Mouse (Mus musculus) midbrain, embryonic 11.5 days (tissue): ENCODE measurements around the gene Mnat1. TPM values are rescaled to one million over a fixed set of nuclear protein-coding genes. Genes with fewer than 3 reads are reported as not detected.
"Not testable (repeated sequence)": the region's sequence is repeated elsewhere in the genome, so short reads cannot be mapped to it uniquely, and the experiment has no call there.

Source experiments
- ATAC-seq: fragments of 200-750 bp; cut with Nextera tagmentation; 2 replicates; pipeline ENCODE4 v1.8.0; 2017; ENCODE audit warnings: moderate TSS enrichment, moderate library complexity; ENCODE audit not compliant: low FRiP score
- DNase-seq: peaks from one replicate; pipeline ENCODE4 v3.0.0; 2015; ENCODE audit warnings: low spot score; ENCODE audit errors: missing footprints
- H3K27ac ChIP-seq: fragments of 300-500 bp; sonication (generic); 2 replicates; pipeline ENCODE4 v1.5.1; 2014; ENCODE audit warnings: low read depth, low read length
- H3K27me3 ChIP-seq: fragments of 300-500 bp; sonication (generic); 2 replicates; pipeline ENCODE4 v1.6.1; 2014; ENCODE audit warnings: mild to moderate bottlenecking, low read length, moderate library complexity, mixed read lengths; ENCODE audit not compliant: control insufficient read depth, insufficient read depth
- H3K36me3 ChIP-seq: fragments of 300-500 bp; sonication (generic); 2 replicates; pipeline ENCODE4 v1.6.1; 2014; ENCODE audit warnings: mild to moderate bottlenecking, low read length, moderate library complexity, mixed read lengths; ENCODE audit not compliant: control insufficient read depth, insufficient read depth
- H3K4me1 ChIP-seq: fragments of 300-500 bp; sonication (generic); 2 replicates; pipeline ENCODE4 v1.6.1; 2014; ENCODE audit warnings: low read length; ENCODE audit not compliant: control insufficient read depth, insufficient read depth
- H3K4me2 ChIP-seq: fragments of 300-500 bp; sonication (generic); 2 replicates; pipeline ENCODE4 v1.6.1; 2014; ENCODE audit warnings: mild to moderate bottlenecking, moderate library complexity
- H3K4me3 ChIP-seq: fragments of 300-500 bp; sonication (generic); 2 replicates; pipeline ENCODE4 v1.5.1; 2014; ENCODE audit warnings: low read depth, low read length
- H3K9ac ChIP-seq: fragments of 300-500 bp; sonication (generic); 2 replicates; pipeline ENCODE4 v1.6.1; 2014; ENCODE audit warnings: low read length
- H3K9me3 ChIP-seq: fragments of 300-500 bp; sonication (generic); 2 replicates; pipeline ENCODE4 v1.6.1; 2016; ENCODE audit warnings: low read length; ENCODE audit not compliant: control insufficient read depth
- WGBS: fragments of 180-500 bp; shearing (Covaris S2); extraction: QIAGEN DNeasy Blood & Tissue Kit; methylation state at CpG from one replicate; pipeline ENCODE4 v1.1.7; 2014; 5-methylcytosine and 5-hydroxymethylcytosine counted together
- polyA plus RNA-seq: library from polyadenylated mRNA; unstranded; fragments of >200 nt; fragmentation: Nextera tagmentation; extraction: Ambion mirVana; gene quantifications from 2 replicates; pipeline ENCODE4 v1.2.1, GENCODE M21; 2014

The Mnat1 gene
- polyA plus RNA-seq, 1 experiment from 2014 or later, result 36.8 TPM

DNA sequence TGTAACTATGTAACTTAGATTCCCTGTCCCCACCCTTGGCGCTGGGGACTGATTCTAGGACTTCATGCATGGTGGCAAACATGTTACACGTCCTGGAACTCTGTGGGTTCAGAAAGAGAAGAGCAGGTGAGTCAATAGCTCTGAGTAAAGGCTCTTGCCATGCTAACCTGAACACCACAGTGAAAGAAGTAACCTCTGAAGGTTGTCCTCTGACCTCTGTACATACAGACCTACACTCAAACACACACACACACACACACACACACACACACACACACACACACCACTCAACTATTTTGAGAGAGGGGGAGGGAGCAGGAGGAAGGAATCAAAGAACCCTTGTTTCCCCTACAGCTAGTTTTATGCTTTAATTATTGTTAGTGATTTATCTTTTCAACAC is 29.3 kb upstream of the Mnat1 start:
- 85% methylated on average over 2 of the region's 2 CpGs for WGBS
- Histone ChIP-seq H3K4me2 (no peak overlapping the region), H3K4me3 (no peak overlapping the region), H3K4me1 (no peaks in the 10 kb centered on the region), H3K27ac (no peak overlapping the region), H3K36me3 (no peaks in the 10 kb centered on the region), H3K9me3 (no peaks in the 10 kb centered on the region), H3K9ac (no peak overlapping the region), H3K27me3 (no peaks in the 10 kb centered on the region)
- ATAC-seq (no peak), DNase-seq (no peak)

DNA sequence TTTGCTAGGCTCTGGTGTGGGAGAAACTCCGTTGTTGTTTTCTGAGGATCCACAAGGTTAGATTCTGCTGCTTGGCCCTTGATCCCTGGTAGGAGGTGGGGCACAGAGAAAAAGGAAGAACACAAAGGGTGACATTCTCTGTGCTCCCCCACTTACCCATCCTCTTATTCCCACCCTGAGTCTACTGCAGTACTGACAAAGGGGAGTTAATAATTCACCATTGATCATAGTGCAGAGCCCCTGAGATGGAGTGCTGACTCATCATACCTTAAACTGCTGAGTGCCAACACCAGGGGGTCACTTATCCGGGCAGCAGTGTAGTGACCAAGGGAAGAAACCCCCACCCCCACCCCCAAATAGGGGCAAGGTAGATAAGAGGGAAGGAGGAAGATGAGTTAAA is 28.9 kb upstream of the Mnat1 start:
- 42% methylated on average over 2 of the region's 2 CpGs for WGBS

GRCm38 (mm10) chr12:73096177-73096576 is 27.3 kb upstream of the Mnat1 start:
- not testable (repeated sequence) for H3K4me1 ChIP-seq
- WGBS, result 94% methylated on average over 5 of the region's 5 CpGs

More for the DNA sequence above, 28.9 kb upstream of the Mnat1 start:
- Histone ChIP-seq H3K9me3 (no peaks in the 10 kb centered on the region), H3K4me3 (no peak overlapping the region), H3K4me1 (no peaks in the 10 kb centered on the region), H3K36me3 (no peaks in the 10 kb centered on the region), H3K27me3 (no peaks in the 10 kb centered on the region), H3K4me2 (no peak overlapping the region), H3K27ac (no peak overlapping the region), H3K9ac (no peak overlapping the region)
- ATAC-seq (no peak), DNase-seq (no peak)

GRCm38 (mm10) chr12:73098593-73098992 is 24.9 kb upstream of the Mnat1 start:
- WGBS, result 91% methylated on average over 4 of the region's 4 CpGs

More at GRCm38 (mm10) chr12:73096177-73096576, 27.3 kb upstream of the Mnat1 start:
- DNase-seq, H3K36me3 ChIP-seq, ATAC-seq, H3K4me3 ChIP-seq, H3K9me3 ChIP-seq, H3K4me2 ChIP-seq, H3K9ac ChIP-seq, H3K27ac ChIP-seq, H3K27me3 ChIP-seq: not testable (repeated sequence)

DNA sequence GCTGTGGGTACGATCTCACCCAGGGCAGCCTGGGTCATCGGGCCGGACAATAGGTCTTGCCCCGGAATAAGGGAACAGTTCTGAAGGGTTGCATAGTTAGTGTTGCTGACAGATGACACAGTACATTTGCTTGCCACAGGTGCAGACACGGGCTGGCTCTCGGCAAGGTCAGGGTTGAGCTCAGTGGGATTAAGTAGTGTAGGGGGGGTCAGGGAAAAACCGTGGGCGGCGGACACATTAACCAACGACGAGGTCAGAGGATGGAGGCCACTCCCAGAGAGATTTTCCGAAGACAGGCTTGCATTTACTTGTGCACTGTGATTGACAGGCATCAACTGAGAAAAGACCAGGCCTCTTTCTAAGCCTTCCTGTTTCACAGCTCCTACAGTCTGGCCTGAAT is 19.8 kb upstream of the Mnat1 start:
- Histone ChIP-seq H3K9me3 (no peaks in the 10 kb centered on the region), H3K27ac (no peak overlapping the region), H3K4me3 (no peak overlapping the region), H3K4me1 (no peaks in the 10 kb centered on the region), H3K27me3 (no peaks in the 10 kb centered on the region), H3K36me3 (peaks cover 6% of the 10 kb centered on the region; the same call in 1 of the 2 replicates), H3K9ac (no peak overlapping the region), H3K4me2 (no peak overlapping the region)
- ATAC-seq (no peak), DNase-seq (no peak)
- 87% methylated on average over 12 of the region's 12 CpGs for WGBS

More at GRCm38 (mm10) chr12:73098593-73098992, 24.9 kb upstream of the Mnat1 start:
- H3K9ac ChIP-seq, result no peak overlapping the region
- H3K4me1 ChIP-seq, result no peaks in the 10 kb centered on the region
- ATAC-seq (no peak), DNase-seq (no peak)
- no peak overlapping the region for H3K4me2 ChIP-seq
- H3K27me3 ChIP-seq, result no peaks in the 10 kb centered on the region
- H3K27ac ChIP-seq, result no peak overlapping the region
- peaks cover 5% of the 10 kb centered on the region; the same call in 1 of the 2 replicates for H3K36me3 ChIP-seq
- no peaks in the 10 kb centered on the region for H3K9me3 ChIP-seq
- no peak overlapping the region for H3K4me3 ChIP-seq

DNA sequence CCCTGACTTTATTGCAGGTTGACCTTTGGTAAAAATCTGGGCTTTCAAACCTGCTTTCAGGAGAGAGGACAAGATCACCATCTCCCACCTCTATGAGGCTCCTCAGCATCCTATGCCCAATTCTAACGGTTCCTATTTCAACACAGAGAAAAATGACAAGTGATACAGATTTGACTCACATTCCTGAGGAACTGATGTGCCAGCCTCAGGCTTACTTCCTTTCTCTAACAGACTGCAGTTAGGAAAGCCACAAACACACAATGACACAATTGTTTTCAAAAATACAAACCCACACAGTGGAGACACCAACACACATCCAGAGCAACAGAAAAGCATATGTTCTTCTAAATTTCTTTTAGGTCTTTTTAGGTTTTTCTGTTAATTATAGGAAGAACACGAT is 15.7 kb upstream of the Mnat1 start:
- Histone ChIP-seq H3K4me3 (no peak overlapping the region), H3K4me2 (no peak overlapping the region), H3K4me1 (peaks cover 16% of the 10 kb centered on the region), H3K27ac (no peak overlapping the region), H3K9me3 (no peaks in the 10 kb centered on the region), H3K36me3 (peaks cover 6% of the 10 kb centered on the region; the same call in 1 of the 2 replicates), H3K9ac (no peak overlapping the region), H3K27me3 (peaks cover 4% of the 10 kb centered on the region; the same call in 1 of the 2 replicates)
- DNase-seq (no peak), ATAC-seq (no peak)
- 84% methylated on average over 2 of the region's 2 CpGs for WGBS

DNA sequence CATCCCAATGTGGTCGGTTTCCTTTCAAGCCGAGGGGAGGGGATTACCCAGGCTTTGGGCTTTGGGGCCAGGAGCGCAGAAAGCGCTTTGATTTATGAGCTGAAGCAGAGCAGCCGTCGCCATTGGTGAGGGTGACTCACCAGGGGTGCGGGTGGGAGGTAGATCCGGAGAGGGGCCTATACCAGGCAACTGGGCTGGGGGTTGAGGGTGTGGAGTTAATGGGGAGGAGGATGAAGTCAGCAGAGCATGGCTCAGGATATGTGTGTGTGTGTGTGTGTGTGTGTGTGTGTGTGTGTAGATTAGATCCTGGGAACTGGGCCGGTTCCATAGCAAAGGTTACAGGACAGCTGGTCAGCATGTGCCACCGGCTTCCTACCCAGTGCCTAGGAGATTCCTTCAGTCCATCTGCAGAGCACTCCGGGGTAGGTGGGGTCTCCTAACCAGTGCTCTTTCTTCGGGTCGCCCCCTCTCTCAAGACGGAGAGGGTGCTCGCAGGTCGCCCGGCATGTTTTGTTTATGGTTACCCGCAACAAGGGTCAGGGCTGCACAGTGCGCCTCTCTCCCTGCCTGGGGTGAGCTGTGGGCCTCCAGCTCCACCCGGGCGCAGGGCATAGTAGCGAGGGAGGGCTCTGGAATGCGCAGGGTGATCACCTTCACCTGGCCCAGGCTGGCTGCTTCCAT is 12.9 kb upstream of the Mnat1 start:
- Histone ChIP-seq H3K9ac (no peak overlapping the region), H3K27ac (no peak overlapping the region)

GRCm38 (mm10) chr12:73111561-73112325 is 11.8 kb upstream of the Mnat1 start:
- peak overlapping the region; percentile 69 for H3K4me3 ChIP-seq
- ATAC-seq (peak; percentile 47), DNase-seq (peak; percentile 95)
- peaks cover 4% of the 10 kb centered on the region; the same call in 1 of the 2 replicates for H3K27me3 ChIP-seq
- H3K9me3 ChIP-seq, result no peaks in the 10 kb centered on the region
- H3K4me2 ChIP-seq, result peak overlapping the region; percentile 99
- H3K36me3 ChIP-seq, result no peaks in the 10 kb centered on the region
- peaks cover 16% of the 10 kb centered on the region for H3K4me1 ChIP-seq
- H3K9ac ChIP-seq, result peak overlapping the region; percentile 78
- H3K27ac ChIP-seq, result no peak overlapping the region
- WGBS, result under 1% methylated on average over 43 of the region's 44 CpGs

More for the DNA sequence above, 12.9 kb upstream of the Mnat1 start:
- Histone ChIP-seq H3K4me1 (peaks cover 16% of the 10 kb centered on the region), H3K27me3 (peaks cover 4% of the 10 kb centered on the region; the same call in 1 of the 2 replicates), H3K36me3 (no peaks in the 10 kb centered on the region), H3K4me2 (peak overlapping the region; percentile 99), H3K4me3 (peak overlapping the region; percentile 69), H3K9me3 (no peaks in the 10 kb centered on the region)
- ATAC-seq, result no peak; the same call in 1 of the 2 replicates
- WGBS, result 2% methylated on average over 23 of the region's 23 CpGs
- DNase-seq, result peak; percentile 91
